Mouse (Mus musculus) forebrain, embryonic 15.5 days (tissue): ENCODE results near the gene B3galt1. TPM values are rescaled to one million over a fixed set of nuclear protein-coding genes. Genes with fewer than 3 reads are reported as not detected.

Experiments used
- ATAC-seq: fragments of 200-750 bp; cut with Nextera tagmentation; replicated peaks from 2 replicates; pipeline ENCODE4 v1.8.0; 2017; ENCODE audit warnings: mild to moderate bottlenecking, moderate TSS enrichment, moderate library complexity
- H3K27ac ChIP-seq: fragments of 300-500 bp; sonication (generic); replicated peaks from 2 replicates; pipeline ENCODE4 v1.5.1; 2015; ENCODE audit warnings: mild to moderate bottlenecking, inconsistent platforms
- H3K27me3 ChIP-seq: fragments of 300-500 bp; sonication (generic); 2 replicates; pipeline ENCODE4 v1.6.1; 2015; ENCODE audit warnings: inconsistent platforms
- H3K36me3 ChIP-seq: fragments of 300-500 bp; sonication (generic); 2 replicates; pipeline ENCODE4 v1.6.1; 2015; ENCODE audit warnings: mild to moderate bottlenecking, inconsistent platforms
- H3K4me1 ChIP-seq: fragments of 300-500 bp; sonication (generic); 2 replicates; pipeline ENCODE4 v1.6.1; 2015; ENCODE audit warnings: inconsistent platforms
- H3K4me2 ChIP-seq: fragments of 300-500 bp; sonication (generic); replicated peaks from 2 replicates; pipeline ENCODE4 v1.6.1; 2015; ENCODE audit warnings: mild to moderate bottlenecking, inconsistent platforms
- H3K4me3 ChIP-seq: fragments of 300-500 bp; sonication (generic); 2 replicates; pipeline ENCODE4 v1.5.1; 2015; ENCODE audit warnings: mild to moderate bottlenecking, inconsistent platforms
- H3K9ac ChIP-seq: fragments of 300-500 bp; sonication (generic); replicated peaks from 2 replicates; pipeline ENCODE4 v1.6.1; 2015; ENCODE audit warnings: mild to moderate bottlenecking, inconsistent platforms
- H3K9me3 ChIP-seq: fragments of 300-500 bp; sonication (generic); 2 replicates; pipeline ENCODE4 v1.6.1; 2016; ENCODE audit warnings: inconsistent platforms
- WGBS: fragments of 180-500 bp; shearing (Covaris S2); methylation state at CpG from one replicate; pipeline ENCODE4 v1.1.7; 2015; ENCODE audit warnings: mixed read lengths; 5-methylcytosine and 5-hydroxymethylcytosine counted together
- polyA plus RNA-seq: library from polyadenylated mRNA; unstranded; fragments of >200 nt; fragmentation: Nextera tagmentation; extraction: Ambion mirVana; gene quantifications from 2 replicates; pipeline ENCODE4 v1.2.1, GENCODE M21; 2015

Gene B3galt1
- polyA plus RNA-seq, 1 experiment from 2014 or later, result 56.0 TPM

GRCm38 (mm10) chr2:67591831-67592629, 26.4 kb downstream of the B3galt1 start:
- Histone ChIP-seq H3K9ac (no peak overlapping the region), H3K4me1 (no peaks in the 10 kb centered on the region), H3K27me3 (no peaks in the 10 kb centered on the region), H3K36me3 (no peaks in the 10 kb centered on the region), H3K9me3 (no peaks in the 10 kb centered on the region), H3K27ac (no peak overlapping the region), H3K4me2 (no peak overlapping the region), H3K4me3 (no peak overlapping the region)
- no peak for ATAC-seq
- WGBS, result 80% methylated on average over 7 of the region's 7 CpGs

DNA sequence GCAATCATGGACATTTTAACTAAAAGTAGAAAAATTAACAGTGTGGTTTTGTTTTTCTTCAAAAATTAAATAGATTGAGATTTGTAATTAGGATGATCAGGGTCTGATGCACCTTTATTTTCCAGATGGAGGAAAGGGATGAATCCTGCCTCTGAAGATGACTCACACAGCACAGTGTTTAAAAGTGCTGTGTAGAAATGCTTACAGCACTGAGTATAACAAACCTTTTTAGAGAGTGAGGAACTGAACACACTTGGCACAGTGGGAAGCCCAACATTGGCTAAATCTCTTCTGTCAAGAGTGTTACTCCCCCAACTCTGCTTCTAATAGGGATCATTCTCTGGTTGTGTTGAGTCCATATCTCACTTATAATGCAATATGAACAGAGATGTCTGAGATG, 57.2 kb downstream of the B3galt1 start:
- Histone ChIP-seq H3K27ac (no peak overlapping the region), H3K9ac (no peak overlapping the region), H3K4me2 (no peak overlapping the region), H3K9me3 (no peaks in the 10 kb centered on the region), H3K4me3 (no peak overlapping the region), H3K36me3 (no peaks in the 10 kb centered on the region), H3K4me1 (no peaks in the 10 kb centered on the region), H3K27me3 (no peaks in the 10 kb centered on the region)
- ATAC-seq, result no peak

- WGBS, result 76% methylated on average over 3 of the region's 3 CpGs
- no peak overlapping the region for H3K27ac ChIP-seq
- no peaks in the 10 kb centered on the region for H3K9me3 ChIP-seq
- H3K36me3 ChIP-seq, result no peaks in the 10 kb centered on the region
- H3K27me3 ChIP-seq, result no peaks in the 10 kb centered on the region
- H3K4me3 ChIP-seq, result no peak overlapping the region
- no peak for ATAC-seq
- H3K4me2 ChIP-seq, result no peak overlapping the region
- no peaks in the 10 kb centered on the region for H3K4me1 ChIP-seq
- no peak overlapping the region for H3K9ac ChIP-seq
Measured at GRCm38 (mm10) chr2:67627667-67628066, 62.0 kb downstream of the B3galt1 start.

GRCm38 (mm10) chr2:67628289-67628688, 62.6 kb downstream of the B3galt1 start:
- WGBS, result 74% methylated on average over 3 of the region's 3 CpGs
- Histone ChIP-seq H3K4me3 (no peak overlapping the region), H3K4me1 (no peaks in the 10 kb centered on the region), H3K27me3 (no peaks in the 10 kb centered on the region), H3K4me2 (no peak overlapping the region), H3K27ac (no peak overlapping the region), H3K9me3 (no peaks in the 10 kb centered on the region), H3K9ac (no peak overlapping the region), H3K36me3 (no peaks in the 10 kb centered on the region)
- ATAC-seq, result no peak

DNA sequence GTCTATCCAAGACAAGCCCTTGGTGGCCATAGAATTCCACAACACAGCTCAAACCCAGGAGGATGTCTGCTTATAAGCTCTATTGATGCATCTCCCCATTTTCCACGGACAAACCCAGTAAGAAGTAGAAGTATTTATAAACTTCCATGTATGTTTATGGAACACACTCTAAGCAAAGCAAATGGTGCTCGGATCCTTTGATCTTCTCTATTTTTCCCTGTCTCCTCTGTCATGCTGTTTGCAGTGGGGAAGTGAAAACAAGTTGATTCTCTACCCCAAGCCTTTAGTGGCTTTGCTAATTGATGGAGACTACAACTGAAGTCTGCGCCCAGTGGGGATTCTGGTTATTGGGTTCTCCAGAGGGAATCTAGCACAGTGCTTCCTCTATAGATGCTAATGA, 89.2 kb downstream of the B3galt1 start:
- no peak overlapping the region for H3K9ac ChIP-seq
- WGBS, result 71% methylated on average over 3 of the region's 3 CpGs
- H3K4me3 ChIP-seq, result no peak overlapping the region

DNA sequence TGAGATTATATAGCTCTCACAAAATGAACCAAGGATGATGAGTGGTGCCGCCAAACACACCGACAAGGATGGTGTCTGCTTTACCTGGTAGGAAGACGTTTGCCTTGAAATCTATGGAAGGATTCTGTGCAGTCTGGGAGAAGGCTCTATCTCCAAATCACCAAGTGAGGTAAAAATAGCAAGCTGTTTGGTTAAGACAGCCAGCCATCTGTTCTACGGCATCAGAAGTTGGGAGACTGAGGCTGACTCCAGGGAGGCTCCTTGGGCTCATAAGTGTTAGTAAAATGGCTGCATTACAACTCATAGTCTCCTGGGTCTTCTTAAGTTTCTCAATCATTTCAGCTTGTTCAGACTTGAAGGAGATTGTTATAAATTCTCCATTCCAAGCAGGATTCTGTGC, 91.7 kb downstream of the B3galt1 start:
- H3K9me3 ChIP-seq, result no peaks in the 10 kb centered on the region
- 70% methylated on average over 4 of the region's 4 CpGs for WGBS
- peak; percentile 76; the same call in 1 of the 2 replicates for ATAC-seq

More for the DNA sequence above, 89.2 kb downstream of the B3galt1 start:
- H3K4me1 ChIP-seq, result peaks cover 5% of the 10 kb centered on the region; the same call in 1 of the 2 replicates
- no peak for ATAC-seq
- H3K36me3 ChIP-seq, result no peaks in the 10 kb centered on the region
- no peaks in the 10 kb centered on the region for H3K9me3 ChIP-seq
- no peak overlapping the region for H3K4me2 ChIP-seq
- no peak overlapping the region for H3K27ac ChIP-seq
- H3K27me3 ChIP-seq, result no peaks in the 10 kb centered on the region

GRCm38 (mm10) chr2:67658091-67658490, 92.4 kb downstream of the B3galt1 start:
- Histone ChIP-seq H3K4me2 (no peak overlapping the region), H3K4me1 (peaks cover 5% of the 10 kb centered on the region; the same call in 1 of the 2 replicates), H3K9me3 (no peaks in the 10 kb centered on the region), H3K9ac (no peak overlapping the region), H3K27ac (peak overlapping the region; percentile 82), H3K4me3 (no peak overlapping the region), H3K27me3 (no peaks in the 10 kb centered on the region), H3K36me3 (no peaks in the 10 kb centered on the region)
- no peak for ATAC-seq
- WGBS, result 83% methylated on average over 1 of the region's 1 CpGs

More for the DNA sequence above, 91.7 kb downstream of the B3galt1 start:
- no peaks in the 10 kb centered on the region for H3K36me3 ChIP-seq
- peaks cover 5% of the 10 kb centered on the region; the same call in 1 of the 2 replicates for H3K4me1 ChIP-seq
- no peak overlapping the region for H3K4me3 ChIP-seq
- H3K27ac ChIP-seq, result peak overlapping the region; percentile 82
- no peak overlapping the region for H3K9ac ChIP-seq
- no peak overlapping the region for H3K4me2 ChIP-seq
- H3K27me3 ChIP-seq, result no peaks in the 10 kb centered on the region

GRCm38 (mm10) chr2:67671721-67672120, 106.0 kb downstream of the B3galt1 start:
- H3K4me1 ChIP-seq, result no peaks in the 10 kb centered on the region
- ATAC-seq, result no peak
- no peaks in the 10 kb centered on the region for H3K27me3 ChIP-seq
- no peak overlapping the region for H3K4me3 ChIP-seq
- H3K4me2 ChIP-seq, result no peak overlapping the region
- H3K27ac ChIP-seq, result no peak overlapping the region
- no peak overlapping the region for H3K9ac ChIP-seq
- H3K9me3 ChIP-seq, result no peaks in the 10 kb centered on the region
- 57% methylated on average over 2 of the region's 2 CpGs for WGBS
- H3K36me3 ChIP-seq, result no peaks in the 10 kb centered on the region

- ATAC-seq, result peak; percentile 90
- WGBS, result 28% methylated on average over 4 of the region's 4 CpGs
- no peaks in the 10 kb centered on the region for H3K9me3 ChIP-seq
Measured at GRCm38 (mm10) chr2:67677697-67678096, 112.0 kb downstream of the B3galt1 start.

GRCm38 (mm10) chr2:67724249-67724648, 158.6 kb downstream of the B3galt1 start:
- no peaks in the 10 kb centered on the region for H3K4me1 ChIP-seq
- H3K4me3 ChIP-seq, result no peak overlapping the region
- no peak for ATAC-seq
- H3K9ac ChIP-seq, result no peak overlapping the region
- no peak overlapping the region for H3K27ac ChIP-seq
- no peaks in the 10 kb centered on the region for H3K36me3 ChIP-seq
- no peaks in the 10 kb centered on the region for H3K27me3 ChIP-seq
- no peaks in the 10 kb centered on the region for H3K9me3 ChIP-seq
- H3K4me2 ChIP-seq, result no peak overlapping the region
- WGBS, result 89% methylated on average over 5 of the region's 5 CpGs

More at GRCm38 (mm10) chr2:67677697-67678096, 112.0 kb downstream of the B3galt1 start:
- no peak overlapping the region for H3K4me2 ChIP-seq
- no peak overlapping the region for H3K4me3 ChIP-seq
- H3K36me3 ChIP-seq, result no peaks in the 10 kb centered on the region
- H3K9ac ChIP-seq, result no peak overlapping the region
- H3K4me1 ChIP-seq, result peaks cover 5% of the 10 kb centered on the region
- H3K27ac ChIP-seq, result no peak overlapping the region
- no peaks in the 10 kb centered on the region for H3K27me3 ChIP-seq

DNA sequence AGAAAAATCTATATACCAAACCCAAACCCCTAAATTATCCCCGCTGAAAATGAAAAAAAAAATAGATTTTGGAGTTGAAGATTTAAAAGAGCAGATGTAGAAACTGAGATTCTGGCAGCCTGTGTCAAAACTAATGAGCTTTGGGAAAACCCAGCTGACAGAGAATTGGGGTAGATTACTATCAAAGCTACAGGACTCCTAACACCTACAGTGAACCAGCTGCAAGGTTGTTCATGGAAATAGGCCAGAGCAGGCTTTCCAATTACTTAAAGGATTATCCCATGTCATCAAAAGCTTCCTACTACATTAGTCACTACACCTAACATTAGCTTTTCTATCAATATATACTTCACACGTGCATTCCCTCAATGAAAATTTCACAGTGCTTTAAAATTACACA, 165.1 kb downstream of the B3galt1 start:
- Histone ChIP-seq H3K36me3 (no peaks in the 10 kb centered on the region), H3K9ac (no peak overlapping the region), H3K9me3 (no peaks in the 10 kb centered on the region), H3K27ac (peak overlapping the region; percentile 62; the same call in 1 of the 2 replicates), H3K4me1 (peaks cover 14% of the 10 kb centered on the region), H3K27me3 (no peaks in the 10 kb centered on the region), H3K4me3 (no peak overlapping the region), H3K4me2 (no peak overlapping the region)
- 45% methylated on average over 2 of the region's 2 CpGs for WGBS
- peak; percentile 72; the same call in 1 of the 2 replicates for ATAC-seq

DNA sequence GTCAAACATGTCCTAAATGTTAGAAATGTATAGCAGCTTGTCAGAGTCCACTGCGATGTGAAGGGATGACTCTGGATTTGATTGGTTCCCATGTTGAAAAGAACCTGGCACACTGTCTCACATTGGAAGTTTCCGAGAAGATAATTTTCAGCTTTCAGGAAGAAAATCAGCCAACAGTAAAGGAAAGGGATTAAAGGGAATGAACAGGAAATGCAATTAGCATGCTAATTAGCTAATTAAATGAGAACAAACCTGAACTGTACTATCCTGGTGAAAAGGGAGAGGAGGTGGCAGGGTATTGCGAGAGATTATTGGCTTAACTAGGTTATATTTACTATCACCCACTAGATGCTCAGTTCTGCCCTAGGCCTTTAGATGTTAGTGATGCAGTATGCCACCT, 185.9 kb downstream of the B3galt1 start:
- Histone ChIP-seq H3K27ac (no peak overlapping the region), H3K9ac (no peak overlapping the region), H3K36me3 (no peaks in the 10 kb centered on the region), H3K4me3 (no peak overlapping the region), H3K27me3 (no peaks in the 10 kb centered on the region), H3K4me2 (no peak overlapping the region), H3K9me3 (no peaks in the 10 kb centered on the region), H3K4me1 (peaks cover 8% of the 10 kb centered on the region; the same call in 1 of the 2 replicates)
- peak; percentile 66; the same call in 1 of the 2 replicates for ATAC-seq
- 33% methylated on average over 3 of the region's 3 CpGs for WGBS
